Mouse (Mus musculus) embryonic fibroblast, embryonic 13.5 days (primary cell): ENCODE measurements around the gene Map4k4.

Source experiments
- CTCF ChIP-seq: IDR thresholded peaks from 2 replicates; pipeline ENCODE4 v1.5.1; 2011; ENCODE audit warnings: mild to moderate bottlenecking, control low read depth, low read length, moderate library complexity, borderline replicate concordance; ENCODE audit not compliant: insufficient read depth
- POLR2A ChIP-seq: IDR thresholded peaks from 2 replicates; pipeline ENCODE4 v1.6.1; 2011; ENCODE audit warnings: low read depth, mild to moderate bottlenecking, control low read depth, low read length, moderate library complexity

- TF ChIP-seq POLR2A (no peak), CTCF (no peak)
These were observed 124.7 kb downstream of the Map4k4 start for GRCm38 (mm10) chr1:40025416-40025815.
